Mouse (Mus musculus) liver (tissue): ENCODE results near the gene Msx1.

Experiments
- DNase-seq: peaks from one replicate; pipeline ENCODE4 v3.0.0-alpha.2; 2020; ENCODE audit warnings: mixed read lengths

Gene Msx1

DNA sequence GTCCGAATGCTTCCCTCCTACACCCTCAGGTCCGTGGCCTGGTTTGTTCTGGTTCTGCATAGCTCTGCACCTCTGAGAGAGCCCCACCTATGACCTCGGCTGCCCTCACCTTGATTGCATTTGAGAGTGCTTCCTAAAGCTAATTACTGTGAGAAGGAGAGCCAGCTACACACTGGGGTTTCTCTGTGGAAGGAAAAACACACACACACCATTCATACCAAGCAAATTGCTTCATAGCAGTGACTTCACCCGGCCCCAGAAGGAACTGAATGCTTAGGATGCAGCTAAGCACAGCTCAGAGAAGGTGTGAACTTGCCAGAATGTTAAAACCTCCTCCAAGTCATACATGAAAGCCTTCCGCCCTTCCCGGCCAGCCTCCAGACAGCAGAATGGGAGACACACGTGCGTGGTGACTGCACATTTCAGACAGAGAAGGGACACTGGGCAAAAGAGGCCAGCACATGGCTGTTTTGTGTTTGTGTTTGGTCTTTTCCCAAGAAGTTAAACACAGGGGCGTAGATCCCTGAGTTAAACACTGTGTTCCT is 39.5 kb downstream of the Msx1 start:
- no peak for DNase-seq

DNA sequence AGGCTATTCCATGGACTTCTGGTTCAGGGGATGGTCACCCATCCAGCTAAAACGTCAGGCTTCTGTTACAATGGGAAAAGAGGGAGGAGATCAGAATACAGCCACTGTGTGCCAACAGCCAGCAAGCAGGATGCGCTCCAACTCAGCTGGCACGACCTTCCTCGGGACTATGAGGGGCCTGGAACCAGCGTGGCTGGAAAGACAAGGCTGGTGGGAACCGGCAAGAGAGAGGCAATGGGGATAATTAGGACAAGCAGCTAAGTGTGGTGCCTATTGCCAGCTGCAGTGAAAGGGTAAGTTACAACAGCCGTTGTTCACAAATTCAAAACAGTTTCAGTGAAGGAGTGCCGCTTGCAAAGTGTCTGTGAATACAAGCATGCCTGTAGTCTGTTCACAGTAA is 41.1 kb downstream of the Msx1 start:
- DNase-seq, result no peak

DNA sequence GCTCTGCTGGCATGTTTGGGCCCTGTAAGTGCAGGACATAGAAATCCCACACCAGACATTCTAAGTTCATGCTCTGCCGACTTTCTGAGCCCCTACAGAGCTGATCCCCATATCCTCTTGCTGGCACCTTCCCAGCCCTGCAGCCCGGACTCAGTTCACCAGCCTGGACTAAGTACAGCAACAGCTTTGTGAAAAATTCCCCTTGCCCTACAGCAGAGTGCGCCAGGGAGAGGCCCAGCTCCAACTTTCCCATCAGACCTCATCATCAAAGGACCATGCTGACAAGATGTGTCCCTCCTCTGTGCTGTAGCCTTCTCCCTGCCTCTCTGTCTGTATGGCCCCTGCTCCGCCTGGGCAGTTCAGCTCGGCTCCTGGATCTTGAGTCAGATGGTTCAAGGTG is 48.7 kb downstream of the Msx1 start:
- no peak for DNase-seq

DNA sequence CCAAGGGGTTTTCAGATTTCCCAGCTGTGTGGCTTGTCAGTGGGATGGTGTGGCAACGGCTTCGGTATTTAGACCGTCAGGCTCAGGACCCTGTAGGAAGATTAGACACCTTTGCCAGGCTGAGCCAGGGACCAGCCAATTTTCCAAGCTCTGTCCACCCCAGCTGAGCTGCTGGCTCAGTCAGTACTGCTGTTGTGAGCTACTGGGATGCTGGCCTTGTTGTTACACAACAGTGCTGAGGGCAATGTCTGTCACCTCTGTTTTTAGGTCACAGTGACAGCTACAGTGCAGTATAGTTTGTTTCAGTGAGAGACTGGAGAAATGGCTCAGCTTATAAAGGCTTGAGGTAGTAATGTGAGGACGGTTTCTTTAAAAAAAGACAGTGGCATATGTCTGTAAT is 50.4 kb downstream of the Msx1 start:
- DNase-seq, result no peak

DNA sequence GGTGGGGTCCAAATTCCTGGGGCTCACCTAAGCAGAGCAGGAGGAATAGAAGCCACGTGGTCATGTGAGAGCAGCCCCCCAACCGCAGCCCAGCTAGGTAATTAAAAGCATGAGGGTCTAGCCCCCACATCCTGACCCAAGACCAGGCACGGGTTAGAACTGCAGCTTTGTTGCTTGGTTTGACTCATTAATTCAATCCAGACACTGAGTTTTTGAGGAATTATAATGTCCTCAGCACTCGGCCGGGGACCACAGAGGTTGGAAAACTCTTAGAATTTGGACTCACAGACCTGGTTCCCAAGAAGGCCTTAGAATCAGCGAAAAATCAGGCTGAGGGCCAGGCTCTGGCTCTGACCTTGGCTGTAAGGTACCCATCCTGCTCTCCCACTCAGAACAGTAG is 53.5 kb downstream of the Msx1 start:
- no peak for DNase-seq
